Mouse (Mus musculus) midbrain, postnatal 0 days (tissue): ENCODE measurements around the gene Pld6. TPM values are rescaled to one million over a fixed set of nuclear protein-coding genes. Genes with fewer than 3 reads are reported as not detected.
A peak's percentile ranks its signal among the peaks of the same experiment; 100 is the strongest.

Source experiments
- ATAC-seq: fragments of 200-750 bp; cut with Nextera tagmentation; 2 replicates; pipeline ENCODE4 v1.8.0; 2017; ENCODE audit warnings: moderate number of reproducible peaks, mild to moderate bottlenecking, moderate TSS enrichment, moderate library complexity; ENCODE audit not compliant: low FRiP score
- DNase-seq: peaks from one replicate; pipeline ENCODE4 v3.0.0-alpha.2; 2015; ENCODE audit warnings: low spot score
- H3K27ac ChIP-seq: fragments of 300-500 bp; sonication (generic); 2 replicates; pipeline ENCODE4 v1.5.1; 2014; ENCODE audit warnings: low read depth, mild to moderate bottlenecking, low read length, mixed read lengths
- H3K27me3 ChIP-seq: fragments of 300-500 bp; sonication (generic); 2 replicates; pipeline ENCODE4 v1.6.1; 2014; ENCODE audit warnings: low read length, control low read depth, mixed read lengths; ENCODE audit not compliant: insufficient read depth
- H3K36me3 ChIP-seq: fragments of 300-500 bp; sonication (generic); 2 replicates; pipeline ENCODE4 v1.6.1; 2014; ENCODE audit warnings: low read length, control low read depth, mixed read lengths; ENCODE audit not compliant: insufficient read depth
- H3K4me1 ChIP-seq: fragments of 300-500 bp; sonication (generic); 2 replicates; pipeline ENCODE4 v1.6.1; 2014; ENCODE audit warnings: mild to moderate bottlenecking, control low read depth, antibody characterized with exemption, low read length, mixed read lengths; ENCODE audit not compliant: insufficient read depth
- H3K4me2 ChIP-seq: fragments of 300-500 bp; sonication (generic); 2 replicates; pipeline ENCODE4 v1.6.1; 2014; ENCODE audit warnings: low read depth, mild to moderate bottlenecking, low read length, mixed read lengths; ENCODE audit not compliant: poor library complexity, severe bottlenecking
- H3K4me3 ChIP-seq: fragments of 300-500 bp; sonication (generic); 2 replicates; pipeline ENCODE4 v1.5.1; 2014; ENCODE audit warnings: low read depth, mild to moderate bottlenecking, low read length, moderate library complexity
- H3K9ac ChIP-seq: fragments of 300-500 bp; sonication (generic); replicated peaks from 2 replicates; pipeline ENCODE4 v1.6.1; 2014; ENCODE audit warnings: mild to moderate bottlenecking, low read length, moderate library complexity, mixed read lengths; ENCODE audit not compliant: poor library complexity, severe bottlenecking
- H3K9me3 ChIP-seq: fragments of 300-500 bp; sonication (generic); 2 replicates; pipeline ENCODE4 v1.6.1; 2016; ENCODE audit warnings: low read length, control low read depth
- CTCF ChIP-seq: IDR thresholded peaks from 2 replicates; pipeline ENCODE4 v1.5.1; 2016; ENCODE audit warnings: antibody characterized with exemption, mild to moderate bottlenecking
- WGBS: fragments of 180-500 bp; shearing (Covaris S2); extraction: QIAGEN DNeasy Blood & Tissue Kit; methylation state at CpG from one replicate; pipeline ENCODE4 v1.1.7; 2014; 5-methylcytosine and 5-hydroxymethylcytosine counted together
- polyA plus RNA-seq: library from polyadenylated mRNA; unstranded; fragments of >200 nt; fragmentation: Nextera tagmentation; extraction: Ambion mirVana; gene quantifications from 2 replicates; pipeline ENCODE4 v1.2.1, GENCODE M21; 2015
- total RNA-seq: library from RNA; depleted of rRNA; stranded (reverse); fragments of >200 nt; gene quantifications from 2 replicates; pipeline ENCODE4 v1.2.3, GENCODE M21; 2014

The Pld6 gene
- total and polyA plus RNA-seq, 2 experiments from 2014 or later = 18.3 to 26.2 TPM

DNA sequence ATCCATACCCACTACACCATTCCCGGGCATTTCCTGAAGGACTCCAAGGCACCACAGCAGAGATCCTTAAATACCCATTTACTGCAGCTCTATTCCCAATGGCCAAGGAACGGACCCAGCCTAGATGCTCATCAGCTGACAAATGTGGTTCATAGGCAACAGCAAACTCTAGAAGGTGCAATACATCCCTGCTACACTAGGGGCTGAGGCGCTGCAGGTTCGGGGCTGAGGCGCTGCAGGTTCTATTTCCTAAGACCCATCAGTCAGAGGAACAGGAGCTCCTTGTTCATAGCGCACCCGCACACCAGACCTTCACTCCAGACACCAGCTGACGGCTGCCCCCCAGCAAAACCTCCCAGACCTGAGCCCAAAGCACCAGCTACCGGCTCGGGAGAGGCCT is 13.0 kb upstream of the Pld6 start:
- Histone ChIP-seq H3K9ac (no peak overlapping the region), H3K9me3 (no peaks in the 10 kb centered on the region), H3K36me3 (peaks cover 83% of the 10 kb centered on the region), H3K27ac (no peak overlapping the region), H3K27me3 (no peaks in the 10 kb centered on the region), H3K4me1 (no peaks in the 10 kb centered on the region), H3K4me2 (no peak overlapping the region), H3K4me3 (no peak overlapping the region)
- WGBS = 96% methylated on average over 10 of the region's 10 CpGs
- TF ChIP-seq CTCF = peak; percentile 26; the same call in 1 of the 2 replicates
- ATAC-seq (no peak), DNase-seq (no peak)

DNA sequence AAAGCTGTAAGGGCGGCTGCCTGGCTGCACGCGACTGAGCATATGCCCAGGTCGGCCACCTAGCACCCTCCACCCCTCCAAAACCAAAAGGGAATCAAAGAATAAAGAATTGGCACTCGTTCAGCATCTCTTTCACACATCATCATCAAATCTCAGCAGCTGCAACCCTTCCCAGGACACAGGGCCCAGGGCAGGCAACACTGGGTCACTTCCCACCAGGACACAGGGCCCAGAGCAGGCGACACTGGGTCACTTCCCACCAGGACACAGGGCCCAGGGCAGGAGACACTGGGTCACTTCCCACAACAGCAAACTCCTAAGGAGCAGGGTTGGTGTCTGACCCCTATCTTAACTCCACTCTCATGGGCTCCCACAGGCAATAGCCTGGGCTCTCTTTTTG is 5.9 kb upstream of the Pld6 start:
- DNase-seq (no peak), ATAC-seq (no peak)
- 93% methylated on average over 6 of the region's 6 CpGs for WGBS
- Histone ChIP-seq H3K27me3 (no peaks in the 10 kb centered on the region), H3K9ac (no peak overlapping the region), H3K4me1 (no peaks in the 10 kb centered on the region), H3K9me3 (no peaks in the 10 kb centered on the region), H3K4me2 (no peak overlapping the region), H3K4me3 (no peak overlapping the region), H3K27ac (no peak overlapping the region), H3K36me3 (peaks cover 60% of the 10 kb centered on the region)
- TF ChIP-seq CTCF = no peak

DNA sequence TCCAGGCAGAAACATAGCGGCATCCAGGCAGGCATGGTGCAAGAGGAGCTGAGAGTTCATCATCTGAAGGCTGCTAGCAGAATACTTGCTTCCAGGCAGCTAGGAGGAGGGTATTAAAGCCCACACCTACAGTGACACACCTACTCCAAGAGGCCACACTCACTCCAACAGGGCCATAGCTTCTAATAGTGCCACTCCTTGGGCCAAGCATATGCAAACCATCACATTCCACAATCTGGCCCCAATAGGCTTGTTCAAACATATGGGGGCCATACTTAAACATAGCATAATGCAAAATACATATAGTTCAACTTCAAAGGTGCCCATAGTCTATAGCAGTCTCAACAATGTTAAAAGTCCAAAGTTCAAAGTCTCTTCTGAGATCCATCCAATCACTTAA is 1.9 kb upstream of the Pld6 start:
- DNase-seq = no peak
- no peak for TF ChIP-seq CTCF
- no peak overlapping the region for H3K4me3 ChIP-seq
- no peaks in the 10 kb centered on the region for H3K9me3 ChIP-seq
- no peaks in the 10 kb centered on the region for H3K27me3 ChIP-seq
- no peak overlapping the region for H3K4me2 ChIP-seq
- H3K4me1 ChIP-seq = 0 out of 2 replicates have a peak, but pooled peaks cover 2% of the 10 kb centered on the region
- peaks cover 25% of the 10 kb centered on the region for H3K36me3 ChIP-seq
- WGBS = 100% methylated on average over 1 of the region's 1 CpGs
- no peak overlapping the region for H3K27ac ChIP-seq
- no peak overlapping the region for H3K9ac ChIP-seq
- no peak for ATAC-seq

DNA sequence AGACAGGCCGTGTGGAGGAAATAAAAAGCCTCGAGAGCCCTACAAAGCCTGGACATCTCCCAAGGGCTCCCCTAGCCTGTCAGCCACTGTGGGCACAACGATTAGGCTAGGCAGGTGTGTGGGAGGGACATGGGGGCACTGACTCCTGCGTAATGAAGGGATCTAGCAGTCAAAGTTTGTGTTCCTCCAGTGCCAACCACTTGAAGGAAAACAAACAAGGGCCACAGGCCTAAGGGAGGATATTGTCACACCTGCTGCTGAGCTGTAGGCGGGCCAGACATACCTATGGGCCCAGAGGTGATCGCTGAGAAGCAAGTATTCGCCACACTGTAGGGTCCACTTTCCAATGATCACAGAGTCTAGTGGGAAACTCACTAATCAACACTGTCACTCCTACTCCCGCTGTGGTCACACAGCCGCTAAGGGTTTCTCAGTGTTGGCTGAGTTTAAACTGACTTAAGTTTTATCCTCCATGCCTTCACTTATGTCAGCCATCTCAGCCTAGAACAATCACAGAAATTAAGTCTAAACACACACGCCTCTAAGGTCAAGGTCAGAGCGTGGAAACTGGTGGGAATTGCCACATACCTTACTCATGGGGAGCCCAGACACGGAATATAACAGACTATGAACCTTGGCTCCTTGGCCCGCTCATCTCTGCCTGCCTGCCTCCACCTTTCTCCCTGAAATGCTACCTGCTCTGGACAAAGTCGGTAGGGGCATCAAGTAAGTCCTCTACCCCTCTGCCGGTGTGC is 824 bp downstream of the Pld6 start:
- WGBS = 55% methylated on average over 15 of the region's 15 CpGs
- DNase-seq = no peak
- 0 out of 2 replicates have a peak overlapping the region, but pooled peaks have one; percentile 27 for H3K27ac ChIP-seq

DNA sequence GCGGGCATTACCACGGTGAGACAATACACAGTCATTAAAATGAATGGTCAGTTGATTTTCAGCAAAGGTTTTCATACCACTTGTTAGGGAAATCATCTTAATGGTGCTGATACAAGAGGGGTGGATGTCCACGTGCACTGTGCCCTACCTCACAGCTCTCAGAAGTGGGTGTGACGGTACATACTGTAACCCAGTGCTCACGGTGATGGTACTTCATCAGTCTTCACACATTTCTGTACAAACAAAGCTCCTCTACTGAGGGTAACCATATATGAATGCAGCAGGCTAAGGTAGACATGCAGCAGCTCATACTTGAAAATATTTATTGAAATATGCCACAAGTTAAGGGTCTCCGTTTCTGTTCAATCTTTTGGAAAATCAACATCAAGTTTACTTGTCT is 3.9 kb downstream of the Pld6 start:
- no peak for DNase-seq
- ATAC-seq = no peak
- no peak for TF ChIP-seq CTCF

More for the DNA sequence above, 824 bp downstream of the Pld6 start:
- Histone ChIP-seq H3K4me3 (peak overlapping the region; percentile 48), H3K4me1 (0 out of 2 replicates have a peak, but pooled peaks cover 2% of the 10 kb centered on the region), H3K9ac (peak overlapping the region; percentile 62), H3K27me3 (no peaks in the 10 kb centered on the region), H3K4me2 (peak overlapping the region; percentile 86), H3K36me3 (no peaks in the 10 kb centered on the region), H3K9me3 (no peaks in the 10 kb centered on the region)
- peak; percentile 42; the same call in 1 of the 2 replicates for ATAC-seq
- TF ChIP-seq CTCF = no peak

DNA sequence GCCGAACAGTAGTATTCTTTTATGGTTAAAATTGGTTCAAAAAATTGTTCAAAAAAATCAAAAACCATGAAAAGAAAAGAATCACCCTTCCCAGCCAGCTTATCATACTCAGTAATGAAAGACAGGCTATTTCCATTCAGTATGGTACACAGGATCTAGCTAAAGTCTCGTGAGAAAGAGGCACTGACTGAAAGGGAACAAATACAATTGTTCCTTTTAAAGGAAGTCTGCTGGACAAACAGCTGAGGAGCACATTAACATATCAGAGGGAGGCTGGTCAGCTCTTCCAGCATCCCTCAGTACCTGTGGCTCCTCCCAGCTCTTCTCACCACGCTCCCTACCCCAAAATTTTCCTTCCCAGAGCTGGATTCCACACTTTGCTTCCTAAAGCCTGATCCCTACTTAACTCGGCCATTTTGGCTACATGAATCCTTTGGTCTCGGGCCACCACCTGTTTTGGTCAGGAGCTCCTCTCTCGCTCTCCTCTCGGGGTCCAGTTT is 5.3 kb downstream of the Pld6 start:
- Histone ChIP-seq H3K4me2 (no peak overlapping the region), H3K27me3 (no peaks in the 10 kb centered on the region), H3K4me3 (no peak overlapping the region), H3K9ac (no peak overlapping the region), H3K4me1 (no peaks in the 10 kb centered on the region), H3K36me3 (peaks cover 6% of the 10 kb centered on the region), H3K27ac (no peak overlapping the region), H3K9me3 (no peaks in the 10 kb centered on the region)
- no peak for ATAC-seq
- 59% methylated on average over 7 of the region's 7 CpGs for whole genome bisulfite sequencing
- no peak for DNase-seq
- no peak for TF ChIP-seq CTCF

More for the DNA sequence above, 3.9 kb downstream of the Pld6 start:
- H3K9me3 ChIP-seq = no peaks in the 10 kb centered on the region
- 91% methylated on average over 6 of the region's 6 CpGs for WGBS
- H3K36me3 ChIP-seq = no peaks in the 10 kb centered on the region
- no peak overlapping the region for H3K9ac ChIP-seq
- H3K27me3 ChIP-seq = no peaks in the 10 kb centered on the region
- H3K27ac ChIP-seq = no peak overlapping the region
- H3K4me2 ChIP-seq = no peak overlapping the region
- no peak overlapping the region for H3K4me3 ChIP-seq
- 0 out of 2 replicates have a peak, but pooled peaks cover 2% of the 10 kb centered on the region for H3K4me1 ChIP-seq
